Mouse (Mus musculus) CH12F3 (cell line): ENCODE results near the gene Bahcc1.

Experiments used
- in situ Hi-C: fragments of 300-500 bp; cut with MboI; formaldehyde crosslinking; loops from 2 replicates; pipeline ENCODE4 v1.14.3; 2020; ENCODE audit warnings: low sequenced_read_pairs

Bahcc1 gene

DNA sequence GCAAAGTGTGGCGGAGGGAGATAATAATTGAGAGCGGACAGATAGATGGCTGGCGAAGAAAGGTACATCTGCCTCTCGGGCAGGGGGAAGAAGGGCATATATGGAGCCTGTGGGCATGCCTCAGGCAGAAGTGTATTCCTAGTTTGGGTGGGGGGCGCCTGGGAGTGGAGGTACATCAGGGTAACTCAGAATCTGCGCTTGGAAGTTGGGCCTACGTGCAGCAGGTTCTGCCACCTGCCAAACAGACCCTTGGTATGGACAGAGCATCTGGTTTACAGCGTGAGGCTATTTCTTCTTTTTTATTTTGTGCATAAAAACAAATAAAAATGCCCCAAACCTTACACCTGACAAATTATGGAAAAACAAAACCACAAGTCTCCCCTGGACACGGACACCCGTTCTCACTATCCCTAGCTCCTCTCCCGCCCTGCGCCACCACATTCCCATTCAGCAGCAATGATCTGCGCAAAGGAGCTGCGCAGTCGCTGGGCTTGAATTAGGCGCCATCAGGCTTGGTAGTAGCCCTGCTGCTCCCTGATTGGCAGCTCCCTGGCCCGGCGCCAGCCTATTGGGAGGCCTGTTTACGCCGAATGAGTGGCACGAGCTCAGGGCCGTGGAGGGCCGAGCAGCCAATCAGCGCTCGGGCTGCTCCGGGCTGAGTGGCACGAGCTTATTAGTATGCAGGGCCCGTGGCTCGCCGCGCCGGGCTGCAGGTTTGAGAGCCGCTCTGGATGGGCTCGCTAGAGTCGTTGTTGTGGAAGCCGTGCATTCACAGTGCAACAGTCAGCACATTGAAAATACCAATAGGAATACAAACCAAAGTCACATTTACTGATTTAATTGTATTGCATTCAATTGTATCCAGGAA lies at the start of gene Bahcc1:
Gene Bahcc1 (plus strand): TSS at position 718 of the 868 bp plus-strand sequence.
- in situ Hi-C loops = no loop called here

- in situ Hi-C loops = no loop called here
These were observed 49.6 kb upstream of the Bahcc1 start for GRCm38 (mm10) chr11:120183180-120183579.

- in situ Hi-C loops = no loop called here
These were observed 49.0 kb upstream of the Bahcc1 start for GRCm38 (mm10) chr11:120183708-120184107.

DNA sequence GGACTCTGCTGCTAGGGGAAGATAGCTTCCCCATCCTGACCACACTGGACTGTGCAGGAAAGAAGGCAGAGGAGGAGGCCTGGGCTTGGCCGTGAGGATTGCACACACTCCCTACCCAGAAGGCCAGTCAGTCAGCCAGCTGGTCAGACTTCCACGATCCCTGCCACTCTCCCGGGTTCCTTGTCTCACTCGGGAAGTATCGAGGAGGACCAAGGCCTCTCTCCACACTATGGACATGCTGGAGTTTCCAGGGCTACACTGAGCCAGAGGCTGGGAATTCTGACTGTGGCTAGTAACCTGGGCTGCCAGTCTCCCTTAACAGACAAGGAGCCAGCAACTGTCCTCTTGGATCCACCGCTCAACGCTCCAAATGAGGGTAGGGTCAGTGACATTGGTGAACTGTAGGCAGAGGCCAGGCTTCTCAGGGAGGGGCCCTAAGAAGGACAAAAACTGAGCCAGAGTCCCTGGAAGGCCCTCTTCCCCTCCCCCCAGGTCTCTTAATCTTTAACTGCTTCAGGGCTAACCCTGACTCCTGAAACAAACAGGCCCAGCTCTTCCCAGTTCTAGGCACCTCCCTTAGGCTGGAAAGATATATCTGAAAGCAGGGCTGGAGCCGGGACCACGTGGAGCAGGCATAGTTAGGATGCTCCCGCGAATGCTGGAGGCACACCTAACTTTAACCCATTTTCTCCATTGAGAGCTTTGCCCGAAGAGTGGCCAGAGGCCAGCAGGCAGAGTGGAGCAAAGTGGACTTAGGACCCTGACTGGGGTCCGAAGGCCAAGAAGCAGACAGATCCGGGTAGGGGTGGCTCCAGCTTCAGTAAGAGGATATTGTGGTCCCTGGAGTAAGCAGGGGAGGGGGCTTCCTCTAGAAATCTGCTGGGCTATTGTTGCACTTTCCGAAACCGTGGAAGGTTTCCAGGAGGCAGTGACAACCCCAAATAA lies 48.1 kb upstream of the Bahcc1 start:
- in situ Hi-C loops = no loop called here

- in situ Hi-C loops = no loop called here
These were observed 47.2 kb upstream of the Bahcc1 start for GRCm38 (mm10) chr11:120185316-120186141.

DNA sequence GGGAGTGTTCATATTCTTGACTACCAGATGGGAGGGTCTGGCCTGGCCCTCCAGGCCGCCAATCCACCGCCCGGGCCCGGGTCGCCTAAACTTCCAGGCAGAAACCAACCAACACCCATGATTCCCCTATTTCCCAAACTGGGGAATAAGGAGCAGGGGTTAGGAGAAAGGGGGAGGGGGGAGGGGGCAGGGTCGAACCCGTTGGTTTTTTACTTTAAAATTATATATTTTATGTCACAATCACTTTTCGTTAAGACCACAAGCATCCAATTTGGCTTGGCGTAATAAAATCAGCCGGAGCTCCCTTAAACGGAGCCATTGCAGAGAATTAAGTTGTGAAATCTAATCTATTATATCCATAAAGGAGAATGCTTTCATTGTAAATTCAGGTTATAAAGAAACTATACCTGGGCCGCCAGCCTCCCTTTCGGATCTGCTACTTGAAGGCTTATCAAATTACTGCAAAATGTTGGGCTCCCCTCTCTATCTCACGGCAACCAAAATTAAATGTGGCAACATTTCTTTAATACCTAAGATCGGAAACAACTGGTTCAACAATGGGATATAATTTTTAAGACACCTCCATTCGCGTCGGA lies 46.5 kb upstream of the Bahcc1 start:
- in situ Hi-C loops = no loop called here

GRCm38 (mm10) chr11:120186821-120187235 lies 45.9 kb upstream of the Bahcc1 start:
- in situ Hi-C loops = no loop called here

DNA sequence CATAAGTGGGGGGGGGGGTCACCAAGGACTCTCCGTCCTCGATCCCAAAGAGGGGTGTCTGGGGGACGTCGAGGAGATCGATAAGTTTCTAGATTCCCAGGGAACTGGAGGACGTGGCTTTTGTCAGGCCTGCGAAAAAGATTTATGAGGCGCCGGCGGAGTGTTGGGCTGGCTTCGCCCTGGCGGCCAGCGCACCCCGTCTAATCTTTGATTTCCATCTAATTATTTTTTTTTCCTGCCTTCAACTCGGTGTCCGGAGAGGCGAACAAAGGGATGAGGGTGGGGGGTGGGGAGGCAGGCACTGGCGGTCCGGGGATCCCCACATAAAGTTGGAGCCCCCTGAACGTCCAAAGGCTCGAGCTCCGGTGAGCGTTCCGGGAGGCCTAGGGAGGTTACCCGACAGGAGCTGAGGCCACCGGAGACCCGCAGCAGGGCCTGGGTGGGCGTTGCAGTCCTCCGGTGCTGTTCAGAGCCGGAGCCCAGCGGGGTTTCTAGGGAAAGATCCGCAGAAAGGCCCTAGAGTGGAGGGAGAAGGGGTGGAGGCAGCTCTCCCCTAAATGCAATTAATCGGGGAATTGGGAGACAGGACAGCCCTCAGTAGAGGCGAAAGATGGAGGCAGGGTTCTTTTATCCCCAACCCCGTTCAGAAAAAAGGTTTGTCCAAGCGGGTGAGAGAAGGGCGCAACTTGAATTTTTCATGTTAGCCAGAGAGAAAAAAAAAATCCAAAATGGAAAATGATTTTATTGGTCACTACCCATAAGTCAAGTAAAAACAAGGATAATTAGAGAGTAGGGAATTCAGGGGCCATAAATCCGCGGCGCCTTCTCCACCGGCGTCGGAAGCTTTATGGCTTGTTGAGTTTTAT lies 45.3 kb upstream of the Bahcc1 start:
- in situ Hi-C loops = no loop called here

GRCm38 (mm10) chr11:120188102-120188480 lies 44.7 kb upstream of the Bahcc1 start:
- in situ Hi-C loops = no loop called here

- in situ Hi-C loops = no loop called here
These were observed 44.0 kb upstream of the Bahcc1 start for GRCm38 (mm10) chr11:120188481-120189441.

GRCm38 (mm10) chr11:120189459-120190312 lies 43.1 kb upstream of the Bahcc1 start:
- in situ Hi-C loops = no loop called here

DNA sequence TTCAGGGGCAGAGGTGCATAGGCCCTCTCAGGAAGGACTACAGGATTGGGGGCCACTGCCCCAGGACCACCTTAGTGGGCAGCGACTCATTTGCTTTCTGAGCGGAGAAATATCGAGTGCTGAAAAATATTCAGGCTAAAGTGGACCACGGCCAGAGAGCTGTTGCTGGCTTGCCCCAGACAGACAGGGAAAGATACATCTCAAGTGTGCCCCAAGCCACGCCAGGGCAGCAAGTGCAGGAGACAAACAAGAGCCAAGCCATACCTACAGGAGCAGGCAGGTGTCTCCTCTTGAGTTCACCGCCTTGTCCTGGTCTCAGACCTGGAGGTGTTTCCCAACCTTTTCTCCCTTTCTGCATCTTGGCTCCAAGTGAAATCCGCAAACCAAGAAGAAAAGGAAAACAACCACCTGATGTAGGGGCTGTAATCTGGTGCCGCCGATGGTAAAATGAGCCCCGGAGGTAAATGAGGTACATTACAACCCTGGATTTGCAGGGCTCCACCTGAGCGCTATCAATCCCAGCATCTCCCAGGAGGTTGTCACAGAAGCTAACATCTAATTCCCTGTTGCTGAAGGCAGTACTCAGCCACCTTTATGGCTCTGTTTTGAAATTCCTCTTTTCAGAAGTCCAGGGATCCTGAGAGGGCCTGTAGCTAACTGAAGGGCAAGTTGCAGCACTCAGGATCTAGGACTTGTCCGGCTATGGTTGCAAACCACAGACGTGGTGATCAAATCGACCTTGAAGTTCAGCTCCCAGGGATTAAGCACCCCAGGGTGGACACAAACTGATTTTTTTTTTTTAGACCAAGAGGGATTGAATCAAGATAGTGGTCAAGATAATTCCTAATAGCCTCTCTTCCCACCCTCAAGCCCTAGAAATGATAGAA lies 42.0 kb upstream of the Bahcc1 start:
- in situ Hi-C loops = no loop called here

GRCm38 (mm10) chr11:120198831-120199230 lies 33.9 kb upstream of the Bahcc1 start:
- in situ Hi-C loops = no loop called here

- in situ Hi-C loops = no loop called here
These were observed 33.0 kb upstream of the Bahcc1 start for GRCm38 (mm10) chr11:120199766-120200165.

DNA sequence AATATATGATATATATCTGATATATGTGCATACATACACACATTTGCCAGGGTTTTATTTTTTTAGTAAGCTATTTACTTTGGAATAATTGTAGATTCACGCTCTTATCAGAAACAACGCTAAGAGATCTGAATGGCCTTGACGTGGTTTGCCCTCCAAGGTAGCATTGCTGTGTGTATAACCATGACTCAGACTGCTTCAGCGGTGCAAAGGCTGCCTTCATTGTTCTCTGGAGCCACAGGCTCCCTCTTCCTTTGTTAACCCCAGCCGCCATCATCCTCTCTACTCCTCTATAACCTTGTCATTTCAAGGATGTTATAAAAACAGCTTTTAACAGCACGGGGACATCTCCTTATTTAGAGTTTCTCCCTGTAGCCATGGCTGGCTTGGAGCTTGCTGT lies 32.1 kb upstream of the Bahcc1 start:
- in situ Hi-C loops = no loop called here

- in situ Hi-C loops = no loop called here
These were observed 28.5 kb upstream of the Bahcc1 start for GRCm38 (mm10) chr11:120204200-120204599.
